Mouse (Mus musculus): ENCODE data around the gene 5530400C23Rik.
"Not testable (repeated sequence)": the region's sequence is repeated elsewhere in the genome, so short reads cannot be mapped to it uniquely, and the experiment has no call there.

The 5530400C23Rik gene

DNA sequence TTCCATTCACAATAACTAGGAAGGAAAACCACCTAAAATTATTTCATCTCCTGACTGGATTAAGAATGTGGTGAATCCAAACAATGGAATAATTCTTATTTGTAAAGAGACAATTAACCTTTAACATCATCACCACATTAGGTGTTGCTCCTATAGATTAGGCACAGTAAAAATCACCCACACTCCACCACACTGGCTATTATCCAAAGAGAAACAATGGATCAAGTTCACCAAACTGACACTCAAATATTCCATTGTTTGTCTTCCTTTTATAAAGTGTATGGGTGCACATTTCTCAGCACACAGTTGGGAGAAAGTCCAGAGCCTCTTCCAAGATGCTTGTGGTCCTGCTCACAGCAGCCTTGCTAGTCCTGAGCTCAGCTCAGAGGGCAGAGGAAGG lies at the start of gene 5530400C23Rik:
Gene 5530400C23Rik, plus strand, starts transcription at position 301 of the 400 bp plus-strand sequence.
- DNase-seq = not testable (repeated sequence)

DNA sequence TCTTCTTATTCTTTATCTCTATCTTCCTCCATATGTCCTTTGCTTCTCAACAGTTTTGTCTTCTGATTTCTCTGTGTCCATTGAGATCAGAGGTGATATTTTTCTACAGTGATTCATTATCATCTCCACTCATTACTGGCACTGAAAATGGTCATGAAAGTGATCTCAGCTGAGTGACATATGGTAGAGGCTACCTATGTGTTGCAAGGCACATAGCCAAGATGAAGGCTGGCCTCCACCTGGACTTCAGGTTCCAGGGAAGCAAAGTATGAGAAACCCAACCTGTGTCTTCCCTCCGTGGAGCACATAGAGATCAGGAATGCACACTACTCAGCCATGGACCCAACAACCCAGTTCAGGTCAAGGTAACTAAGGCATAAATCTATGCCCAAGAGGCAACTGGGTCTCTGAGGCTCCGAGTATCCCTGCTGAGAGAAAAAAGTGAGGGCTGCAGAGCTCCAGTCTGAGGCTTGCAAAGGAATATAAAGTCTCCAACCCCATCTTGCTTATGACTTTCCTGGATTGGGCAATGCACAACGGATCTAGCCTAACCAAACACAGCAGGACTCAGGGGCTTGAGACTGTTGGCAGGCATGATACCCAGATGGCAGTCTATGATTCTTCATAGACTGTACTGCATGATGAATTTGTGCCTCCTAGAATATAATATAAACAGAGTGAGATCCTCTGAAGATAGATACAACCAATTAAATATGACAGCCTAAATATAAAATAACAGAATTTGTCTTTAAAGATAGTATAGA lies 14.1 kb downstream of the 5530400C23Rik start:
- no peak for DNase-seq

DNA sequence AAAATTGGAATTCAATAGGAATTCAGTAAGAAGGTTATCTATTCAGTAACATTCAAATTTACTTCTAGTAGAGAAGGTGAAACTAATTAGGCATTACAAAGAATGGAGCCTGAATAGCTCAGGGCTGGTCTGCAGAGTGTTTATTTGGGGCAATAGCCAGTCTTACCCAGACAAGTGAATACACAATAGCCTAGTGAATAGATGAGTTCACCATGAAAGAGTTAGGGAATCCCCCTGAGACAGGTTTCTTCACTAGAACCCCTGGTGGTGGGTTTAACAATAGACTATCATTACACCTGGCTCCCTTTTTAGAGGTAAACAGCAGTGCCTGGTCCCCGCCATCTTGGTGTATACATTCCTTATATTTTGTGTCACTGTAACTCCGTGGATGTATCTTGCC lies 21.9 kb downstream of the 5530400C23Rik start:
- not testable (repeated sequence) for DNase-seq

DNA sequence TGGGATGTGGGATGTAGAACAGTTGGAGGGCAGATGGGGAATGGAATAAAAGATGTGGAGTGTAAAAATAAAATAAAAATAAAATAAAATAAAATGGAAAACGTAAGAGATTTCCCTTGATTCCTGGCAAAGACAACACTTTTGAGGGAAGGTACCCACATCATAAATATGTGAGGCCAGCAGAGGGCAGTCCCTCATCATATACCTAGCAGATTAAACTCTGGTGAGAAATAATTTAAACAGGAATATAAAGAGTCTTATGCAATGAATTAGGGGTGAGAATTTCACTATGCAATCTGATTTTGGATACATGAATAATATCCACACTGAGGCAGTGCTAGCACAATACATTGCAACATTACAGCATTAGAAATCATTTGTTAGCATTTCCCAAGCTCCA lies 46.5 kb downstream of the 5530400C23Rik start:
- no peak for DNase-seq

DNA sequence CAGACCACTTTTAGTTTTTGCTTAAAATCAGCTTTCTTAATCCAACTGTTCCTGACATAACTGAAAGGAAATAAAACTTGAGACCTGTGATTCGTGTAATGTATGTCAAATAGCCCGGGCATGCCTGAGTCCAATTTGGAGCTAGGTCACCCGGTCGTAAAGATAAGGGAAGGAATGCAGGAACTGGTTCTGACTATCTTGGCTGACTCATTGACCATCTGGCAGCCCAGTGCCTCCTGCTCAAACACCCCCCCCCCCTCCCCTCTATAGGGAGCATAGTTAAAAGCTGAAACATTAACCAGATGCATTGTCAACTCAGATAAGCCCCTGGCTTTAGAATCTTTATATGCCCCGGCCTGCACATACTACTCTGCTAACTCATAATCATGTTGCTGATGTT lies 49.7 kb downstream of the 5530400C23Rik start:
- not testable (repeated sequence) for DNase-seq

Data from right cerebral cortex, adult 18-20 months (tissue).